Mouse (Mus musculus): Measurements from ENCODE around the gene Foxc1.

DNA sequence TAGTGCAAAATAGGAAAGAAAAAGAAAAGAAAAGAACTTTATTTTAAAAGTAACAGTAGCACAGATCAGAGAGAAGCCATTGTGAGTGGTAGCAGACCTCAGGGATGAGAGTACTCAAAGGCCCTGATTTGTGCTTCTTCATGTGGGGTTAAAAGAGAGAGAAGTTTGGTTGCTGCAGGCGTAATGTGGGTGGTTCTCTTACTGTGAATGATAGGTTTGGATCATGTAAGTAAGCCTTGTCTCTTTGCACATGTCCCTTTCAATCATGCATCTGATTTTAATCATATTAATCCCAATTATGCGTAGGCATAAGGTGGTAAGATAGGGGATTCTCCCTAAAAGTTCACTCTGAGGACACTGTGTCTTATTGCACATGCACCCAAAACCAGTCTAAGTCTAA is 24.4 kb upstream of the Foxc1 start:
- TF ChIP-seq CTCF (IDR thresholded peaks at IDR 0.05; ENCODE audit: low read depth, low read length), result no peak
- no peak for TF ChIP-seq POLR2A (IDR thresholded peaks at IDR 0.05; ENCODE audit: extremely low read depth, insufficient read depth, low read length)

All from liver, adult 2 months (tissue).